7 mouse cellular contexts compared by ENCODE assay signal in the genomic region with DNA sequence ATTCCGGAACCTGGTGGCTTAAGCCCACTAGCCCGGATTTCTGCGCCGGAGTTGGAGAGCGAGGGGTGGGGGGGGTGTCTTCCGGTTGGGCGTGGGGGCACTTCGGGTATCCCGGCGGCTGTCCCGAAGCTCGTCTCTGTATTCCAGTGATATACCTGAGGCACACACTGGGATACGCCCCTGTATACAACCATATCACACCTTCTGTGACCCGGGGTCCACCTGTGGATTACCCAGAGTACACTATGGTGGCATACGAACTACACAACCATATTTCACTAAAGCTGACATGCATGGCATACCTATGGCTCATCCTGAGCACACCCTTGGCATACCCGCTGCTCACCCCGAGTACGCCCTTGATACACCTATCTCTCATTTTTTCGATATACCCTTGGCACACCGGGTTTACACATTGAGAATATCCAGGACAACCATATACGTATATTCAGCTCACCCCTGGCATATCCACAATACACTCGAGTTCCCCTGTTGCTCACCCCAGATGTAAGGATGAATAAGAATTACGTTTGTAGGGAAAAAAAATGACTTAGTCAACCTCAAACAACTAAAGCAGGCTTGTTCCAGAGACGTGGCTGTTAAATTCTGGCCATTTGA. TPM values are rescaled to one million over a fixed set of nuclear protein-coding genes. Genes with fewer than 3 reads are reported as not detected.
A peak's percentile ranks its signal among the peaks of the same experiment; 100 is the strongest.
DNase-seq lines count a peak whose midpoint lies in the region; ATAC-seq and TF ChIP-seq lines count a peak whose summit lies in the region.

No protein-coding gene starts in this region.

- DNase-seq in lung, embryonic 14.5 days, result peak; percentile 27
- no peak for DNase-seq in lung, postnatal 10 days
- DNase-seq in embryo, embryonic 11.5 days (ENCODE audit: low read depth, low spot score), result peak; percentile 13
- DNase-seq in hindbrain, postnatal 0 days (ENCODE audit: low spot score), result no peak
- DNase-seq in urinary bladder, postnatal 36 days (ENCODE audit: low spot score in 2 of 2), result no peak
- no peak for DNase-seq in testis, postnatal 10 days (ENCODE audit: low spot score)

- H3K9ac ChIP-seq in lung, embryonic 14.5 days, result peak overlapping the region; percentile 89
- H3K9ac ChIP-seq in hindbrain, postnatal 0 days (replicated peaks; ENCODE audit: low read length), result peak overlapping the region; percentile 76
- H3K9ac ChIP-seq in neural tube, embryonic 14.5 days (replicated peaks; ENCODE audit: low read depth, low read length), result peak overlapping the region; percentile 95

- H3K36me3 ChIP-seq in lung, embryonic 14.5 days (ENCODE audit: insufficient read depth), result peaks cover 21% of the 10 kb centered on the region
- H3K36me3 ChIP-seq in hindbrain, postnatal 0 days (ENCODE audit: insufficient read depth, low read length), result peaks cover 10% of the 10 kb centered on the region; the same call in 1 of the 2 replicates
- no peaks in the 10 kb centered on the region; the same call in 1 of the 2 replicates for H3K36me3 ChIP-seq in neural tube, embryonic 14.5 days (ENCODE audit: control insufficient read depth, insufficient read depth, low read length)

- ATAC-seq in lung, embryonic 14.5 days (ENCODE audit: insufficient read depth), result peak; percentile 15
- ATAC-seq in hindbrain, postnatal 0 days, result no peak
- ATAC-seq in neural tube, embryonic 14.5 days (ENCODE audit: low read depth), result peak; percentile 28

- peak overlapping the region; percentile 100 for H3K27ac ChIP-seq in lung, embryonic 14.5 days (ENCODE audit: low read depth)
- H3K27ac ChIP-seq in hindbrain, postnatal 0 days, result peak overlapping the region; percentile 100
- H3K27ac ChIP-seq in neural tube, embryonic 14.5 days (ENCODE audit: low read depth, low read length), result peak overlapping the region; percentile 99

- 11% methylated on average over 24 of the region's 24 CpGs for WGBS in lung, embryonic 14.5 days
- 14% methylated on average over 24 of the region's 24 CpGs for WGBS in hindbrain, postnatal 0 days
- 20% methylated on average over 24 of the region's 24 CpGs for WGBS in neural tube, embryonic 14.5 days

- peak overlapping the region; percentile 72 for H3K4me3 ChIP-seq in lung, embryonic 14.5 days (ENCODE audit: low read depth, low read length)
- H3K4me3 ChIP-seq in hindbrain, postnatal 0 days (ENCODE audit: low read length), result peak overlapping the region; percentile 58
- H3K4me3 ChIP-seq in neural tube, embryonic 14.5 days (ENCODE audit: low read depth, low read length), result peak overlapping the region; percentile 66

- peak overlapping the region; percentile 100 for H3K4me2 ChIP-seq in lung, embryonic 14.5 days
- peak overlapping the region; percentile 93 for H3K4me2 ChIP-seq in hindbrain, postnatal 0 days (ENCODE audit: low read depth, low read length)
- H3K4me2 ChIP-seq in neural tube, embryonic 14.5 days (ENCODE audit: low read depth, low read length), result peak overlapping the region; percentile 99

- H3K4me1 ChIP-seq in lung, embryonic 14.5 days (ENCODE audit: insufficient read depth), result peaks cover 23% of the 10 kb centered on the region
- H3K4me1 ChIP-seq in hindbrain, postnatal 0 days (ENCODE audit: insufficient read depth, low read length), result peaks cover 24% of the 10 kb centered on the region
- H3K4me1 ChIP-seq in neural tube, embryonic 14.5 days (ENCODE audit: control insufficient read depth, insufficient read depth, low read length), result peaks cover 26% of the 10 kb centered on the region

- no peak for TF ChIP-seq CTCF in lung, embryonic 14.5 days (IDR thresholded peaks at IDR 0.05; ENCODE audit: low read depth)
- no peak for TF ChIP-seq CTCF in hindbrain, postnatal 0 days (IDR thresholded peaks at IDR 0.05; ENCODE audit: low read depth)

- no peaks in the 10 kb centered on the region for H3K9me3 ChIP-seq in lung, embryonic 14.5 days (ENCODE audit: low read depth, low read length)
- no peaks in the 10 kb centered on the region for H3K9me3 ChIP-seq in hindbrain, postnatal 0 days (ENCODE audit: low read length)
- H3K9me3 ChIP-seq in neural tube, embryonic 14.5 days (ENCODE audit: control insufficient read depth, low read length), result no peaks in the 10 kb centered on the region

- no peaks in the 10 kb centered on the region for H3K27me3 ChIP-seq in lung, embryonic 14.5 days (ENCODE audit: insufficient read depth, low read length)
- H3K27me3 ChIP-seq in hindbrain, postnatal 0 days (ENCODE audit: insufficient read depth, low read length), result no peaks in the 10 kb centered on the region
- H3K27me3 ChIP-seq in neural tube, embryonic 14.5 days (ENCODE audit: control insufficient read depth, insufficient read depth, low read length), result no peaks in the 10 kb centered on the region

RNA-seq across cellular contexts. Expression of a gene that starts 0.9 kb away (rescaled TPM):
- polyA plus RNA-seq in lung, embryonic 14.5 days (2014; fragmentation: Nextera tagmentation; extraction: Ambion mirVana), result 28.8 and 30.3 TPM in 2 replicates
- total RNA-seq in hindbrain, postnatal 0 days (2014; rRNA removed), result 31.6 and 36.4 TPM in 2 replicates
- 42.0 and 44.9 TPM in 2 replicates for polyA plus RNA-seq in hindbrain, postnatal 0 days (2015; fragmentation: Nextera tagmentation; extraction: Ambion mirVana)
- 36.7 and 40.2 TPM in 2 replicates for polyA plus RNA-seq in neural tube, embryonic 14.5 days (2014; fragmentation: Nextera tagmentation; extraction: Ambion mirVana)

RNA-seq across cellular contexts. Expression of a gene that starts 1.0 kb away (rescaled TPM):
- polyA plus RNA-seq in lung, embryonic 14.5 days (2014; fragmentation: Nextera tagmentation; extraction: Ambion mirVana), result 69.8 and 74.2 TPM in 2 replicates
- 218 and 220 TPM in 2 replicates for total RNA-seq in hindbrain, postnatal 0 days (2014; rRNA removed)
- polyA plus RNA-seq in hindbrain, postnatal 0 days (2015; fragmentation: Nextera tagmentation; extraction: Ambion mirVana), result 200 and 237 TPM in 2 replicates
- 186 and 228 TPM in 2 replicates for polyA plus RNA-seq in neural tube, embryonic 14.5 days (2014; fragmentation: Nextera tagmentation; extraction: Ambion mirVana)

RNA-seq across cellular contexts. Expression of a gene that starts 10.2 kb away (rescaled TPM):
- polyA plus RNA-seq in lung, embryonic 14.5 days (2014; fragmentation: Nextera tagmentation; extraction: Ambion mirVana), result 20.0 and 22.4 TPM in 2 replicates
- total RNA-seq in hindbrain, postnatal 0 days (2014; rRNA removed), result 1.6 and 3.9 TPM in 2 replicates
- polyA plus RNA-seq in hindbrain, postnatal 0 days (2015; fragmentation: Nextera tagmentation; extraction: Ambion mirVana), result 1.5 and 2.4 TPM in 2 replicates
- 0.33 and 0.51 TPM in 2 replicates for polyA plus RNA-seq in neural tube, embryonic 14.5 days (2014; fragmentation: Nextera tagmentation; extraction: Ambion mirVana)

RNA-seq across cellular contexts. Expression of a gene that starts 36.7 kb away (rescaled TPM):
- polyA plus RNA-seq in lung, embryonic 14.5 days (2014; fragmentation: Nextera tagmentation; extraction: Ambion mirVana), result 1.0 and 1.4 TPM in 2 replicates
- total RNA-seq in hindbrain, postnatal 0 days (2014; rRNA removed), result 0.54 and 0.94 TPM in 2 replicates
- polyA plus RNA-seq in hindbrain, postnatal 0 days (2015; fragmentation: Nextera tagmentation; extraction: Ambion mirVana), result 0.73 and 0.79 TPM in 2 replicates
- 0.73 and 0.90 TPM in 2 replicates for polyA plus RNA-seq in neural tube, embryonic 14.5 days (2014; fragmentation: Nextera tagmentation; extraction: Ambion mirVana)

RNA-seq across cellular contexts. Expression of a gene that starts 49.5 kb away (rescaled TPM):
- polyA plus RNA-seq in lung, embryonic 14.5 days (2014; fragmentation: Nextera tagmentation; extraction: Ambion mirVana), result 2.2 and 5.1 TPM in 2 replicates
- 3.7 TPM in 1 of 2 replicates, not detected in the other for total RNA-seq in hindbrain, postnatal 0 days (2014; rRNA removed)
- 7.6 and 9.9 TPM in 2 replicates for polyA plus RNA-seq in hindbrain, postnatal 0 days (2015; fragmentation: Nextera tagmentation; extraction: Ambion mirVana)
- 3.9 and 4.2 TPM in 2 replicates for polyA plus RNA-seq in neural tube, embryonic 14.5 days (2014; fragmentation: Nextera tagmentation; extraction: Ambion mirVana)

Comparison
In these comparisons a context has a peak if more than half of its experiments do, and no peak if none do; other contexts are left out.
1. DNase-seq: peak in lung, embryonic 14.5 days (single experiment) and embryo, embryonic 11.5 days (single experiment); none in lung, postnatal 10 days (single experiment), hindbrain, postnatal 0 days (single experiment), urinary bladder, postnatal 36 days (0 of 2) and testis, postnatal 10 days (single experiment).
2. Peak in every context shown above with its lines, with median percentiles within 50 percentile points of each other: H3K27ac ChIP-seq, H3K4me2 ChIP-seq, H3K4me3 ChIP-seq and H3K9ac ChIP-seq.